Mouse (Mus musculus) testis, adult 2 months (tissue): ENCODE measurements around the gene G6pc.

Source experiments
- CTCF ChIP-seq: fragments of 200-500 bp; IDR thresholded peaks from 2 replicates; pipeline ENCODE4 v1.5.1; 2012; ENCODE audit warnings: low read depth, mild to moderate bottlenecking, inconsistent platforms, low read length, moderate library complexity; ENCODE audit not compliant: control insufficient read depth, insufficient read depth, insufficient replicate concordance
- POLR2A ChIP-seq: fragments of 200-500 bp; IDR thresholded peaks from 2 replicates; pipeline ENCODE4 v1.6.1; 2012; ENCODE audit warnings: low read depth, mild to moderate bottlenecking, inconsistent platforms, low read length, moderate library complexity; ENCODE audit not compliant: control insufficient read depth

DNA sequence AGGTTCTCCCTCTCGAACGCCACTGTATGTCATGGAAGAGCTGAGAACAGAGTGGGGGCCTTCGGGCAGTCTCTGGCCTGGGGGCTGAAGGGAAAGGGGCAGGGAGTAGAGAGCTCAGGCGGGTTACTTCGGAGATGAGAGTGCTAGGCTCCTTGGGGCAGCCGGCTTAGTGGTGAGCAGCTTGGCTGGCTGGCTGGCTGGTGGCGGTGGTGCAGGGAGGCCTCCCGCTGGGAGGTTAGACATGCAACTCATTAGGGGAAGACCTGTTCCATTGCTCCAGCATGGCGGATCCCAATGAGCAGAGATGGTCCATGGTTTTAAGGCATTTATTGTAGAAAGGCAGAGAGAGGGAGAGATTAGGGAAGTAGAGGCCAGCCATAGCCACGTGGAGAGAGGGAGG is 33.3 kb upstream of the G6pc start:
- TF ChIP-seq POLR2A (no peak), CTCF (no peak)
